Mouse (Mus musculus): ENCODE results near the gene Mmp23.
A peak's percentile ranks its signal among the peaks of the same experiment; 100 is the strongest.
"Not testable (repeated sequence)": the region's sequence is repeated elsewhere in the genome, so short reads cannot be mapped to it uniquely, and the experiment has no call there.

The Mmp23 gene

GRCm38 (mm10) chr4:155654456-155655298, 1.5 kb upstream of the Mmp23 start:
- peak in 1 of 2 experiments; percentile 58 for DNase-seq (ENCODE audit: low spot score in 2 of 2)

- peak in 1 of 2 experiments; percentile 57 for DNase-seq (ENCODE audit: low spot score in 2 of 2)
Measured at GRCm38 (mm10) chr4:155654183-155654455, 935 bp upstream of the Mmp23 start.

GRCm38 (mm10) chr4:155653451-155654182, 433 bp upstream of the Mmp23 start:
- DNase-seq (ENCODE audit: low spot score in 2 of 2) = peak in 1 of 2 experiments; percentile 32

GRCm38 (mm10) chr4:155652283-155653085, 700 bp downstream of the Mmp23 start:
- no peak for DNase-seq (ENCODE audit: low spot score in 2 of 2)

GRCm38 (mm10) chr4:155651553-155652269, 1.5 kb downstream of the Mmp23 start:
- peak; percentile 58 to 63 for DNase-seq (ENCODE audit: low spot score in 2 of 2)

GRCm38 (mm10) chr4:155649355-155649754, 3.8 kb downstream of the Mmp23 start:
- no peak for DNase-seq (ENCODE audit: low spot score in 2 of 2)

GRCm38 (mm10) chr4:155645721-155646120, 7.5 kb downstream of the Mmp23 start:
- no peak for DNase-seq (ENCODE audit: low spot score in 2 of 2)

- not testable (repeated sequence) for DNase-seq (ENCODE audit: low spot score in 2 of 2)
Measured at GRCm38 (mm10) chr4:155645308-155645707, 7.9 kb downstream of the Mmp23 start, which contains the start of gene Gm10563. Gene Gm10563 (minus strand): TSS chr4:155645408.

- DNase-seq (ENCODE audit: low spot score in 2 of 2) = no peak
Measured at GRCm38 (mm10) chr4:155643531-155643930, 9.7 kb downstream of the Mmp23 start.

- no peak for DNase-seq (ENCODE audit: low spot score in 2 of 2)
Measured at GRCm38 (mm10) chr4:155635766-155636499, 17.3 kb downstream of the Mmp23 start.

- DNase-seq (ENCODE audit: low spot score in 2 of 2) = no peak
Measured at GRCm38 (mm10) chr4:155630267-155630666, 22.9 kb downstream of the Mmp23 start.

- peak; percentile 92 to 94 for DNase-seq (ENCODE audit: low spot score in 2 of 2)
Measured at GRCm38 (mm10) chr4:155624338-155625291, 28.6 kb downstream of the Mmp23 start, which contains the start of gene Cdk11b. Gene Cdk11b (plus strand): TSS chr4:155624854.

GRCm38 (mm10) chr4:155618321-155618720, 34.9 kb downstream of the Mmp23 start:
- no peak for DNase-seq (ENCODE audit: low spot score in 2 of 2)

GRCm38 (mm10) chr4:155613264-155613663, 39.9 kb downstream of the Mmp23 start:
- no peak for DNase-seq (ENCODE audit: low spot score in 2 of 2)

GRCm38 (mm10) chr4:155611860-155612259, 41.3 kb downstream of the Mmp23 start:
- DNase-seq (ENCODE audit: low spot score in 2 of 2) = no peak

GRCm38 (mm10) chr4:155606825-155607224, 46.4 kb downstream of the Mmp23 start:
- DNase-seq (ENCODE audit: low spot score in 2 of 2) = no peak

GRCm38 (mm10) chr4:155605132-155605531, 48.1 kb downstream of the Mmp23 start:
- DNase-seq (ENCODE audit: low spot score in 2 of 2) = no peak

- no peak for DNase-seq (ENCODE audit: low spot score in 2 of 2)
Measured at GRCm38 (mm10) chr4:155603801-155604200, 49.4 kb downstream of the Mmp23 start.

- no peak for DNase-seq (ENCODE audit: low spot score in 2 of 2)
Measured at GRCm38 (mm10) chr4:155602753-155603152, 50.4 kb downstream of the Mmp23 start.
